Comparison of ENCODE assay signal across 28 mouse cellular contexts in genomic region chr9:43512806-43513205, GRCm38 (mm10).
"Had no signal": no experiment of that assay in that cellular context is flagged by ENCODE, and none has a peak within 500 bp of the region (broad histone marks: within the 10 kb centered on the region; RNA-seq: fewer than 3 reads in every experiment).

No protein-coding gene starts in this region.

- ATAC-seq: hindbrain, embryonic 16.5 days; inflammation-experienced regulatory T-cells, adult 6 months; intestine, embryonic 15.5 days; intestine, postnatal 0 days had no signal

- H3K9ac ChIP-seq: heart, embryonic 12.5 days; hindbrain, embryonic 12.5 days; hindbrain, embryonic 14.5 days; intestine, embryonic 15.5 days; limb, embryonic 12.5 days; liver, embryonic 13.5 days had no signal

- H3K27me3 ChIP-seq: heart, embryonic 12.5 days; intestine, embryonic 15.5 days; limb, embryonic 12.5 days; liver, embryonic 13.5 days had no signal

- H3K9me3 ChIP-seq: heart, embryonic 10.5 days; heart, embryonic 12.5 days; hindbrain, embryonic 10.5 days; hindbrain, embryonic 12.5 days; intestine, embryonic 15.5 days; limb, embryonic 10.5 days; liver, embryonic 13.5 days had no signal

- DNase-seq: gastrocnemius, adult 2 months; gastrocnemius, postnatal 10 days; gastrocnemius, postnatal 25 days; heart, adult 18-20 months; heart, postnatal 10 days; heart, postnatal 4 days; kidney, adult 18-20 months; kidney, adult 8-10 months; kidney, postnatal 14 days; kidney, postnatal 36 days; layer of hippocampus, adult 9-11 months; layer of hippocampus, postnatal 36 days; liver; liver, embryonic 13.5 days had no signal

- H3K4me3 ChIP-seq: gastrocnemius, adult 2 months; heart, embryonic 10.5 days; heart, embryonic 12.5 days; hindbrain, embryonic 10.5 days; hindbrain, embryonic 12.5 days; intestine, embryonic 15.5 days; left cerebral cortex, adult 2 months; limb, embryonic 10.5 days; limb, embryonic 12.5 days; liver, embryonic 13.5 days had no signal

- H3K4me2 ChIP-seq: heart, embryonic 12.5 days; hindbrain, embryonic 12.5 days; hindbrain, embryonic 14.5 days; intestine, embryonic 15.5 days; limb, embryonic 12.5 days; liver, embryonic 11.5 days; liver, embryonic 13.5 days had no signal

- H3K36me3 ChIP-seq: heart, embryonic 10.5 days; heart, embryonic 12.5 days; hindbrain, embryonic 10.5 days; hindbrain, embryonic 12.5 days; intestine, embryonic 15.5 days; limb, embryonic 10.5 days; limb, embryonic 12.5 days; liver, embryonic 13.5 days had no signal

- H3K4me1 ChIP-seq: intestine, embryonic 15.5 days; limb, embryonic 10.5 days; limb, embryonic 12.5 days; liver, embryonic 13.5 days had no signal

- H3K27ac ChIP-seq: gastrocnemius, adult 2 months; heart, embryonic 10.5 days; hindbrain, embryonic 10.5 days; hindbrain, embryonic 12.5 days; hindbrain, embryonic 14.5 days; intestine, embryonic 15.5 days; kidney, postnatal 0 days; left cerebral cortex, adult 2 months; limb, embryonic 10.5 days; limb, embryonic 12.5 days; liver, embryonic 13.5 days had no signal
